Mouse (Mus musculus) testis, adult 10 weeks (tissue): Measurements from ENCODE around the gene Camk2g. TPM values are rescaled to one million over a fixed set of nuclear protein-coding genes. Genes with fewer than 3 reads are reported as not detected.

Experiments
- polyA plus RNA-seq: library from polyadenylated mRNA; stranded (reverse); fragments of 350-450 nt; fragmentation: Illumina TruSeq; extraction: RNeasy Lipid Tissue Mini Kit (QIAGEN cat#74804); gene quantifications from one replicate; pipeline ENCODE4 v1.2.3, GENCODE M21; 2014; ENCODE audit warnings: low read depth, low replicate concordance

Gene Camk2g
- 20.8 TPM for polyA plus RNA-seq

GRCm38 (mm10) chr14:20793758-20794531 is at the start of gene Camk2g:
Camk2g (minus strand) TSS chr14:20794088.

GRCm38 (mm10) chr14:20836171-20836904 is 42.5 kb upstream of the Camk2g start, which contains the start of gene Plau:
Plau (plus strand) TSS chr14:20836660.

GRCm38 (mm10) chr14:20733952-20734774 is 59.7 kb downstream of the Camk2g start, which contains the start of gene Ndst2:
Ndst2 (minus strand) TSS chr14:20734562.

GRCm38 (mm10) chr14:20707201-20708190 is 86.4 kb downstream of the Camk2g start, which contains the start of gene Zswim8:
Zswim8 (plus strand) TSS chr14:20707552.

GRCm38 (mm10) chr14:20702741-20703381 is 91.0 kb downstream of the Camk2g start, which contains the start of gene Chchd1:
Chchd1 (plus strand) TSS chr14:20703006.

GRCm38 (mm10) chr14:20694884-20695760 is 98.8 kb downstream of the Camk2g start, which contains the start of gene Fut11:
Fut11 (plus strand) TSS chr14:20694968.

Other genes with a start within 250 kb of the Camk2g start
- gene Ppp3cb, start 247.5 kb downstream of the Camk2g start, polyA plus RNA-seq: 80.2 TPM
- 12.8 TPM for gene Usp54, start 153.0 kb downstream of the Camk2g start, polyA plus RNA-seq
- gene Myoz1, start 137.5 kb downstream of the Camk2g start, polyA plus RNA-seq: 0.22 TPM
- gene Synpo2l, start 125.7 kb downstream of the Camk2g start, polyA plus RNA-seq: 0.15 TPM
- 38.8 TPM for gene Sec24c, start 119.8 kb downstream of the Camk2g start, polyA plus RNA-seq
- gene Fut11, start 99.1 kb downstream of the Camk2g start, polyA plus RNA-seq: 4.8 TPM
- gene Chchd1, start 91.1 kb downstream of the Camk2g start, polyA plus RNA-seq: 71.1 TPM
- 11.4 TPM for gene Zswim8, start 86.5 kb downstream of the Camk2g start, polyA plus RNA-seq
- 4.3 TPM for gene Ndst2, start 59.5 kb downstream of the Camk2g start, polyA plus RNA-seq
- 0.91 TPM for gene Plau, start 42.6 kb upstream of the Camk2g start, polyA plus RNA-seq
- gene Vcl, start 135.3 kb upstream of the Camk2g start, polyA plus RNA-seq: 31.9 TPM